Mouse (Mus musculus) C2C12 (cell line): Measurements from ENCODE around the gene Mea1. TPM values are rescaled to one million over a fixed set of nuclear protein-coding genes. Genes with fewer than 3 reads are reported as not detected.

Experiments
- H3K27me3 ChIP-seq: one replicate; pipeline ENCODE4 v1.6.1; 2011; ENCODE audit not compliant: control insufficient read depth, insufficient read depth, insufficient read length
- H3K36me3 ChIP-seq: one replicate; pipeline ENCODE4 v1.6.1; 2011; ENCODE audit not compliant: control insufficient read depth, insufficient read depth
- H3K4me3 ChIP-seq: one replicate; pipeline ENCODE4 v1.5.1; 2011; ENCODE audit warnings: mild to moderate bottlenecking, control low read depth; ENCODE audit not compliant: poor library complexity, insufficient read depth, severe bottlenecking
- H3K79me2 ChIP-seq: one replicate; pipeline ENCODE4 v1.6.1; 2011; ENCODE audit not compliant: control insufficient read depth, insufficient read depth
- H3K79me3 ChIP-seq: one replicate; pipeline ENCODE4 v1.6.1; 2011; ENCODE audit warnings: low read depth, control low read depth
- H3ac ChIP-seq: one replicate; pipeline ENCODE3; 2011; ENCODE audit warnings: low read depth; ENCODE audit not compliant: control insufficient read depth, insufficient read length
- CEBPB ChIP-seq: IDR thresholded peaks from one replicate; pipeline ENCODE4 v1.6.1; 2011; ENCODE audit warnings: low read depth, mild to moderate bottlenecking, control low read depth, moderate library complexity
- CTCF ChIP-seq: IDR thresholded peaks from one replicate; pipeline ENCODE4 v1.5.1; 2011; ENCODE audit not compliant: control insufficient read depth, insufficient read depth, insufficient read length
- FOSL1 ChIP-seq: IDR thresholded peaks from one replicate; pipeline ENCODE4 v1.8.0; 2011; ENCODE audit warnings: mild to moderate bottlenecking, low read length; ENCODE audit not compliant: poor library complexity, insufficient read depth, severe bottlenecking
- MAX ChIP-seq: IDR thresholded peaks from one replicate; pipeline ENCODE4 v1.6.1; 2011; ENCODE audit warnings: mild to moderate bottlenecking, control low read depth
- MYOD1 ChIP-seq: IDR thresholded peaks from one replicate; pipeline ENCODE4 v1.6.1; 2011; ENCODE audit warnings: low read depth; ENCODE audit not compliant: control insufficient read depth, insufficient read length
- MYOG ChIP-seq: IDR thresholded peaks from one replicate; pipeline ENCODE4 v1.6.1; 2011; ENCODE audit not compliant: control insufficient read depth, insufficient read length; ENCODE audit errors: extremely low read depth
- USF1 ChIP-seq: IDR thresholded peaks from one replicate; pipeline ENCODE4 v1.6.1; 2011; ENCODE audit warnings: low read depth, mild to moderate bottlenecking, control low read depth, moderate library complexity
- polyA plus RNA-seq: library from polyadenylated mRNA; unstranded; fragments of >200 nt; fragmentation: generic; extraction: Trizol; gene quantifications from one replicate; pipeline ENCODE4 v1.2.1, GENCODE M21; 2012; ENCODE audit warnings: missing spikeins

Mea1 gene
- polyA plus RNA-seq, 1 experiment, result 141 TPM

DNA sequence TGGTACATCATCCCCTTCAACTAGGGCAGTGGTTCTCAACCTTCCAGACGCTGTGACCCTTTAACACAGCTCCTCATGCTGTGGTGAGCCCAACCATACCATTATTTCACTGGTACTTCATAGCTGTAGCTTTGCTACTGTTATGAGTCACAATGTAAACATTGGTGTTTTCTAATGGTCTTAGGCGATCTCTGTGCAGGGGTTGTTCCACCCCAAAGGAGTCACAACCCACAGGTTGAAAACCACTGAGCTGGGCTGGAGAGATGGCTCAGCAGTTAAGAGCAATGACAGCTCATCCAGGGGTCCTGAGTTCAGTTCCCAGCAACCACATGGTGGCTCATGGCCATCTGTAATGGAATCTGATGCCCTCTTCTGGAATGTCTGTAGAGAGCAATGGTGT lies 12.8 kb downstream of the Mea1 start:
- Histone ChIP-seq H3ac (no peak overlapping the region), H3K79me3 (peaks cover 35% of the 10 kb centered on the region), H3K27me3 (no peaks in the 10 kb centered on the region), H3K79me2 (peaks cover 62% of the 10 kb centered on the region), H3K36me3 (peaks cover 19% of the 10 kb centered on the region), H3K4me3 (no peak overlapping the region)
- no peak for TF ChIP-seq USF1
- peak; percentile 48 for TF ChIP-seq FOSL1
- TF ChIP-seq CTCF, result no peak
- peak; percentile 68 for TF ChIP-seq MAX
- no peak for TF ChIP-seq CEBPB
- TF ChIP-seq MYOD1, result no peak
- no peak for TF ChIP-seq MYOG

DNA sequence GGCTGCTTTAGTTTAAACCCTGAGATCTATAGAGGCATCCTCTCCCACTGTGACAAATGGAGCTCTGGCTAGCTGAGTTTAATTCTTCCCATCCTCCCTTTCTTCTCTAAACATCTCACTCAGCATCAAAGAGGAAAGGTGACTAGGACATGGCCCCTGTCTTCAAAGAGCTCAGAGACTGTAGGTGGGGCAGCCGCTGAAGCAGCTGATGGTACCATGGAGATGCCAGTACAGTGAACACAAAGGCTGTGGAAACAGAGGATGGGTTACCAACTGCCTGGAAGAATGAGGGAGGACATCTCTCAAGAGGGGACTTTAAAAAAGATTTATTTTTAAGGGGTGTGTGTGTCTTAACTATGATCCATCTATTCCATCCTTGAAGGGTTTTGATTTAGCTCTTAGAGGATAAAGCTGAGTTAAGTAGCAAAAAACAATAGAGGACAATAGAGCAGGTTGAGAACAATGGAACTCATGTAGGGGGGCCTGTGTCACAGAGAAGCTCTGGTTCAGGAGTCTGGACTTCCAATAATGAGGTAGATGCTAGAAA lies 16.0 kb downstream of the Mea1 start:
- peaks cover 84% of the 10 kb centered on the region for H3K79me2 ChIP-seq

DNA sequence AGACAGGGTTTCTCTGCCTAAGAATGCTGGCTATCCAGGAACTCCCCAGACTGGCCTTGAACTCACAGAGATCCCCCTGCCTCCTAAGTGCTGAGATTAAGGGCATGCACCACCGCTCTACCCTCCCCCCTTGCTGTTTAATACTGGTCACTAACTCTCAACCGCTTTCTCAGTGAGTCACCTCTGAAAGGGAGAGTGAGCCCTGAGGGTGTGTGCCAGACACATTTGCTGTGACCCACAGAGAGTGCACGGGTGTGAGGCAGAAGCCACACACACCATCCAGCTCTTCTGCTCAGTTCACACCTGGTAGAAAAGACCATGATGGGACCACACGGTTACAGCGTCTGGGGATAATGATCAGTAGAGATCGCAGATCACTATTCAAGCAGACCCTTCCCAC lies 19.9 kb downstream of the Mea1 start:
- Histone ChIP-seq H3K27me3 (no peaks in the 10 kb centered on the region), H3K79me3 (peaks cover 56% of the 10 kb centered on the region), H3K36me3 (peaks cover 17% of the 10 kb centered on the region), H3K4me3 (no peak overlapping the region), H3ac (no peak overlapping the region), H3K79me2 (peaks cover 100% of the 10 kb centered on the region)
- no peak for TF ChIP-seq CTCF
- no peak for TF ChIP-seq MAX
- TF ChIP-seq USF1, result no peak
- no peak for TF ChIP-seq MYOD1
- no peak for TF ChIP-seq CEBPB
- no peak for TF ChIP-seq MYOG
- TF ChIP-seq FOSL1, result no peak

More for the DNA sequence above, 16.0 kb downstream of the Mea1 start:
- Histone ChIP-seq H3K4me3 (no peak overlapping the region), H3K79me3 (peaks cover 47% of the 10 kb centered on the region), H3K36me3 (peaks cover 11% of the 10 kb centered on the region), H3K27me3 (no peaks in the 10 kb centered on the region), H3ac (no peak overlapping the region)
- no peak for TF ChIP-seq USF1
- TF ChIP-seq MYOG, result no peak
- no peak for TF ChIP-seq CEBPB
- no peak for TF ChIP-seq MYOD1
- TF ChIP-seq CTCF, result no peak
- TF ChIP-seq MAX, result no peak
- no peak for TF ChIP-seq FOSL1

DNA sequence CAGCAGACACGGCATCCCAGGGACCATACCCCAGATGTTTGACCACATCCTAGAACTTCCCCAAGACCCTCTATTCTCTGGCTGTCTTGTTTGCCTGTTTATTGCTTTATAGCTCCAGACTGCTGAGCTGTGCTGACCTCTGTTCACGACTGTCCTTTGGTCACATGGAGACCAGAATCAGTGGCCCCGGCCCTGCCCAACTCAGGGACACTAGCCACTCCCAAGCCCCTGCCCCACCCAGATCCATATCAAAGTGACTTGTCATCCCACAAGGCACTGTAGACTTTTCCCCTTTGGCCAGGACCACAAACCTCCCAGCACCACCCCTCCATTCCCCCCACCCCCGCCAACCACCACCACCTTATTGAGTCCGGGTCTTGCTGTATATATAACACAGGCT lies 20.7 kb downstream of the Mea1 start:
- peak overlapping the region; percentile 19 for H3ac ChIP-seq
- peaks cover 17% of the 10 kb centered on the region for H3K36me3 ChIP-seq
- peaks cover 56% of the 10 kb centered on the region for H3K79me3 ChIP-seq
- no peak overlapping the region for H3K4me3 ChIP-seq
- peaks cover 100% of the 10 kb centered on the region for H3K79me2 ChIP-seq
- no peaks in the 10 kb centered on the region for H3K27me3 ChIP-seq
- TF ChIP-seq MAX (no peak), USF1 (peak; percentile 33)

DNA sequence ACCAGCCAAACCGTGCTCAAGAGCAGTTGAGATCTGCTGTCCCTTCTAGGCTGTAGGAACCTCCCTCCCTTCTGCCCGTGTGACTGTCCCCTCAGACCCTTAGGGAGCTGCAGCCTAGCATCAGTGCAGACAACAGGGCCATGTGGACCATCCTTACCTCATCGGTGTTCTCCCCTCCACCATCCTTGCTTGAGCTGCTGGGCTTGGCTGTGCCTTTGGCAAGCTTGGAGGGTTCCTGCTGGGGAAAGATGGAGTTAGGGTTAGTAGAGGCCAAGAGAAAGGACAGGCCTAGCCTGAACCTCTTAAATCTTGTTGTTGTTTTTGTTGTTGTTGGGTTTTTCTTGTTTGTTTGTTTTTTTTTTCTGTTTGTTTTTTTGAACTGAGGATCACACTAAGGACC lies 21.3 kb downstream of the Mea1 start:
- Histone ChIP-seq H3K27me3 (no peaks in the 10 kb centered on the region), H3K4me3 (no peak overlapping the region), H3ac (no peak overlapping the region), H3K36me3 (peaks cover 17% of the 10 kb centered on the region), H3K79me3 (peaks cover 56% of the 10 kb centered on the region), H3K79me2 (peaks cover 98% of the 10 kb centered on the region)
- TF ChIP-seq USF1 (no peak), FOSL1 (no peak), MYOD1 (no peak), MYOG (no peak), CTCF (no peak), MAX (no peak), CEBPB (no peak)

DNA sequence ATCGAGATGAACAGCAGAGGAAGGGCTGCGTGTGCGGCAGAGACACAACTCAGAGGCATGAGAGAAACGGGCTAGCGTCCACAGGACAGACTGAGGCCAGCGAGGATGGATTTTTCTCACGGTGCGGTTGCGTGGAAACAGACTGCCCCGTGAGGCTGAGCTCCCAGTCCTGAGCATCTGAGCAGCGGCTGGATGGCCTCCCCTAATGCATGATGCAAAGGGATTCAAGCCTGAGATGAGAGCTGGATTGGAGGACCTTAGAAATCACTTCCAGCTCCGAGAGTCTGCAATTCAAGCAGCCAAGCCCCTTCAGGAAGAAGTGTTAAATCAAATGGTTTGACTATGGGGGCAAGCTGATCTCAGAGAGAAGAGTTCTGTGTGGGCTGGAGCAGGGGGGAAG lies 22.9 kb downstream of the Mea1 start:
- peaks cover 82% of the 10 kb centered on the region for H3K79me2 ChIP-seq
- no peak overlapping the region for H3K4me3 ChIP-seq
- H3ac ChIP-seq, result no peak overlapping the region
- no peaks in the 10 kb centered on the region for H3K27me3 ChIP-seq
- H3K79me3 ChIP-seq, result peaks cover 51% of the 10 kb centered on the region
- TF ChIP-seq CTCF (no peak), MYOG (no peak), MYOD1 (no peak), MAX (no peak), FOSL1 (no peak), CEBPB (no peak), USF1 (no peak)
- H3K36me3 ChIP-seq, result peaks cover 17% of the 10 kb centered on the region
